Mouse (Mus musculus) ZHBTc4 (cell line): ENCODE measurements around the gene Meis1.

Source experiments
- DNase-seq: peaks from one replicate; pipeline ENCODE4 v3.0.0-alpha.2; 2011; ENCODE audit warnings: low read depth, low spot score

Meis1 gene

GRCm38 (mm10) chr11:18876886-18877625 lies 141.7 kb downstream of the Meis1 start:
- peak; percentile 55 for DNase-seq

- peak; percentile 45 for DNase-seq
These were observed 142.6 kb downstream of the Meis1 start for GRCm38 (mm10) chr11:18875911-18876885.

GRCm38 (mm10) chr11:18875001-18875902 lies 143.5 kb downstream of the Meis1 start:
- DNase-seq = peak; percentile 30

GRCm38 (mm10) chr11:18874278-18875000 lies 144.3 kb downstream of the Meis1 start:
- DNase-seq = peak; percentile 8

GRCm38 (mm10) chr11:18873451-18874277 lies 145.1 kb downstream of the Meis1 start:
- DNase-seq = no peak

- DNase-seq = no peak
These were observed 146.0 kb downstream of the Meis1 start for GRCm38 (mm10) chr11:18872793-18873192.

- no peak for DNase-seq
These were observed 146.6 kb downstream of the Meis1 start for GRCm38 (mm10) chr11:18872118-18872751.

- peak; percentile 45 for DNase-seq
These were observed 147.4 kb downstream of the Meis1 start for GRCm38 (mm10) chr11:18871170-18872081.

GRCm38 (mm10) chr11:18870121-18870931 lies 148.5 kb downstream of the Meis1 start:
- DNase-seq = no peak

- no peak for DNase-seq
These were observed 149.3 kb downstream of the Meis1 start for GRCm38 (mm10) chr11:18869429-18869969.

GRCm38 (mm10) chr11:18867665-18868064 lies 151.1 kb downstream of the Meis1 start:
- no peak for DNase-seq

- DNase-seq = no peak
These were observed 152.5 kb downstream of the Meis1 start for GRCm38 (mm10) chr11:18866198-18866836.

- no peak for DNase-seq
These were observed 168.0 kb downstream of the Meis1 start for GRCm38 (mm10) chr11:18850772-18851171.

- DNase-seq = no peak
These were observed 171.1 kb downstream of the Meis1 start for GRCm38 (mm10) chr11:18847650-18848049.

GRCm38 (mm10) chr11:18846472-18846871 lies 172.3 kb downstream of the Meis1 start:
- no peak for DNase-seq

GRCm38 (mm10) chr11:18845900-18846299 lies 172.9 kb downstream of the Meis1 start:
- DNase-seq = no peak

GRCm38 (mm10) chr11:18845466-18845865 lies 173.3 kb downstream of the Meis1 start:
- no peak for DNase-seq
